16 mouse cellular contexts compared by ENCODE assay signal in the genomic region with DNA sequence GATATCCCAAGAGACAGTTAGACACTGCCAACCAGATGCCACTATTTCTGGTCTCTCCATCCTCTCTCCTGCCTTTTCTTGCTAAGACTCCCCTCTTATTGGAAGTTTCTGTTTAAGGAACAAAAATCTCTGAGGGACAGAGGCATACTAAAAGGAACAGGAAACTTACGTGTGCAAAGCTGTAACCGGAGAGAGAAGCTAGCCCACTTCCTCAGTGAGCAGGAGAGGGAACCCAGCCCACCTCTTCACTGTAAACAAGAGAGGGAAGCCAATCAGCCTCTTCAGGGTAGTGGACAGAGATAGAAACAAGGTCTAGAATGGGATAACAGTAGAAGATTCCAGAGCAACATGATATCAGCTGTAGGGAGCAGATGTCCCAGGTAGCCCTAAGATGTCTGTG.
"Had no signal": no experiment of that assay in that cellular context is flagged by ENCODE, and none has a peak within 500 bp of the region (broad histone marks: within the 10 kb centered on the region; RNA-seq: fewer than 3 reads in every experiment).

No protein-coding gene starts in this region.

- H3K4me3 ChIP-seq: layer of hippocampus, adult 2 months; limb, embryonic 10.5 days; liver, embryonic 15.5 days; megakaryocyte, embryonic 14.5 days; midbrain, embryonic 15.5 days had no signal

- H3K27me3 ChIP-seq: liver, embryonic 15.5 days; midbrain, embryonic 15.5 days had no signal

- H3K4me2 ChIP-seq: liver, embryonic 11.5 days; liver, embryonic 15.5 days; midbrain, embryonic 11.5 days; midbrain, embryonic 15.5 days had no signal

- H3K9me3 ChIP-seq: limb, embryonic 10.5 days; liver, embryonic 15.5 days; midbrain, embryonic 15.5 days had no signal

- H3K36me3 ChIP-seq: limb, embryonic 10.5 days; liver, embryonic 15.5 days; midbrain, embryonic 15.5 days had no signal

- ATAC-seq: lung, postnatal 0 days; midbrain, embryonic 15.5 days had no signal

- H3K4me1 ChIP-seq: limb, embryonic 10.5 days; liver, embryonic 15.5 days had no signal

- H3K9ac ChIP-seq: liver, embryonic 15.5 days; midbrain, embryonic 15.5 days had no signal

- H3K27ac ChIP-seq: layer of hippocampus, adult 2 months; limb, embryonic 10.5 days; liver, embryonic 15.5 days; midbrain, embryonic 15.5 days; stomach, postnatal 0 days had no signal

- DNase-seq: kidney, adult 11 months; kidney, postnatal 10 days; kidney, postnatal 4 days; lung, adult 2 months; lung, postnatal 36 days; right cerebral cortex, adult 18-20 months; right cerebral cortex, postnatal 25 days had no signal
